Mouse (Mus musculus): ENCODE results near the gene Slc26a10. TPM values are rescaled to one million over a fixed set of nuclear protein-coding genes. Genes with fewer than 3 reads are reported as not detected.
A peak's percentile ranks its signal among the peaks of the same experiment; 100 is the strongest.

Slc26a10 gene
- polyA plus RNA-seq, 1 experiment from 2014 or later = 0.91 TPM

GRCm38 (mm10) chr10:127188465-127189115 is 8.1 kb upstream of the Slc26a10 start:
- no peaks in the 10 kb centered on the region for H3K27me3 ChIP-seq
- WGBS = under 1% methylated on average over 34 of the region's 46 CpGs
- peak overlapping the region; percentile 77 for H3K27ac ChIP-seq (replicated peaks)
- H3K4me1 ChIP-seq (replicated peaks) = peaks cover 52% of the 10 kb centered on the region
- H3K9me3 ChIP-seq = no peaks in the 10 kb centered on the region
- H3K36me3 ChIP-seq = peaks cover 21% of the 10 kb centered on the region
- H3K4me2 ChIP-seq = peak overlapping the region; percentile 98
- H3K4me3 ChIP-seq = peak overlapping the region; percentile 77
- peak overlapping the region; percentile 84 for H3K9ac ChIP-seq
- peak; percentile 86 for ATAC-seq (ENCODE audit: low FRiP score, low read depth)

- H3K27ac ChIP-seq (replicated peaks) = peak overlapping the region; percentile 77
- ATAC-seq (ENCODE audit: low FRiP score, low read depth) = no peak
- WGBS = 2% methylated on average over 17 of the region's 21 CpGs
These were observed 7.6 kb upstream of the Slc26a10 start for GRCm38 (mm10) chr10:127188079-127188453.

GRCm38 (mm10) chr10:127187371-127188078 is 7.1 kb upstream of the Slc26a10 start:
- Histone ChIP-seq H3K27me3 (no peaks in the 10 kb centered on the region), H3K4me1 (replicated peaks) (peaks cover 51% of the 10 kb centered on the region), H3K4me3 (peak overlapping the region; percentile 77), H3K9ac (peak overlapping the region; percentile 84), H3K9me3 (no peaks in the 10 kb centered on the region), H3K36me3 (peaks cover 17% of the 10 kb centered on the region), H3K27ac (replicated peaks) (peak overlapping the region; percentile 77), H3K4me2 (peak overlapping the region; percentile 98)
- WGBS = 36% methylated on average over 10 of the region's 10 CpGs
- ATAC-seq (ENCODE audit: low FRiP score, low read depth) = no peak

More at GRCm38 (mm10) chr10:127188079-127188453, 7.6 kb upstream of the Slc26a10 start:
- Histone ChIP-seq H3K4me3 (peak overlapping the region; percentile 77), H3K4me1 (replicated peaks) (peaks cover 51% of the 10 kb centered on the region), H3K36me3 (peaks cover 21% of the 10 kb centered on the region), H3K27me3 (no peaks in the 10 kb centered on the region), H3K4me2 (peak overlapping the region; percentile 98), H3K9me3 (no peaks in the 10 kb centered on the region), H3K9ac (peak overlapping the region; percentile 84)

GRCm38 (mm10) chr10:127186451-127186850 is 6.0 kb upstream of the Slc26a10 start:
- no peaks in the 10 kb centered on the region for H3K9me3 ChIP-seq
- H3K4me3 ChIP-seq = no peak overlapping the region
- peaks cover 9% of the 10 kb centered on the region; the same call in 1 of the 2 replicates for H3K36me3 ChIP-seq
- H3K4me2 ChIP-seq = no peak overlapping the region
- WGBS = 78% methylated on average over 1 of the region's 1 CpGs
- H3K4me1 ChIP-seq (replicated peaks) = peaks cover 51% of the 10 kb centered on the region
- no peak overlapping the region for H3K9ac ChIP-seq
- H3K27me3 ChIP-seq = no peaks in the 10 kb centered on the region
- no peak for ATAC-seq (ENCODE audit: low FRiP score, low read depth)
- no peak overlapping the region for H3K27ac ChIP-seq (replicated peaks)

- Histone ChIP-seq H3K9me3 (no peaks in the 10 kb centered on the region), H3K9ac (no peak overlapping the region), H3K4me3 (no peak overlapping the region), H3K27ac (replicated peaks) (no peak overlapping the region), H3K36me3 (0 out of 2 replicates have a peak, but pooled peaks cover under 1% of the 10 kb centered on the region), H3K4me1 (replicated peaks) (peaks cover 44% of the 10 kb centered on the region), H3K4me2 (no peak overlapping the region), H3K27me3 (peaks cover 9% of the 10 kb centered on the region)
- 87% methylated on average over 15 of the region's 15 CpGs for WGBS
- ATAC-seq (ENCODE audit: low FRiP score, low read depth) = no peak
These were observed 5.1 kb upstream of the Slc26a10 start for GRCm38 (mm10) chr10:127185506-127185905.

GRCm38 (mm10) chr10:127185101-127185500 is 4.7 kb upstream of the Slc26a10 start:
- H3K9me3 ChIP-seq = no peaks in the 10 kb centered on the region
- 72% methylated on average over 9 of the region's 9 CpGs for WGBS
- no peak overlapping the region for H3K27ac ChIP-seq (replicated peaks)
- no peak overlapping the region for H3K4me2 ChIP-seq
- H3K36me3 ChIP-seq = no peaks in the 10 kb centered on the region
- peaks cover 44% of the 10 kb centered on the region for H3K4me1 ChIP-seq (replicated peaks)
- ATAC-seq (ENCODE audit: low FRiP score, low read depth) = no peak
- H3K27me3 ChIP-seq = peaks cover 12% of the 10 kb centered on the region
- H3K9ac ChIP-seq = no peak overlapping the region
- H3K4me3 ChIP-seq = no peak overlapping the region

- H3K4me1 ChIP-seq (replicated peaks) = peaks cover 35% of the 10 kb centered on the region
- no peak overlapping the region for H3K9ac ChIP-seq
- H3K9me3 ChIP-seq = no peaks in the 10 kb centered on the region
- H3K36me3 ChIP-seq = no peaks in the 10 kb centered on the region
- no peak for ATAC-seq (ENCODE audit: low FRiP score, low read depth)
- H3K27ac ChIP-seq (replicated peaks) = no peak overlapping the region
- peak overlapping the region; percentile 26 for H3K4me2 ChIP-seq
- no peak overlapping the region for H3K4me3 ChIP-seq
- WGBS = 20% methylated on average over 20 of the region's 20 CpGs
- peaks cover 23% of the 10 kb centered on the region for H3K27me3 ChIP-seq
These were observed 3.3 kb upstream of the Slc26a10 start for GRCm38 (mm10) chr10:127183759-127184158.

GRCm38 (mm10) chr10:127182624-127183023 is 2.2 kb upstream of the Slc26a10 start:
- H3K4me1 ChIP-seq (replicated peaks) = peaks cover 38% of the 10 kb centered on the region
- no peak for ATAC-seq (ENCODE audit: low FRiP score, low read depth)
- H3K36me3 ChIP-seq = no peaks in the 10 kb centered on the region
- no peak overlapping the region for H3K9ac ChIP-seq
- peaks cover 32% of the 10 kb centered on the region for H3K27me3 ChIP-seq
- H3K4me2 ChIP-seq = no peak overlapping the region
- H3K27ac ChIP-seq (replicated peaks) = no peak overlapping the region
- WGBS = 83% methylated on average over 4 of the region's 4 CpGs
- H3K4me3 ChIP-seq = no peak overlapping the region
- H3K9me3 ChIP-seq = no peaks in the 10 kb centered on the region

GRCm38 (mm10) chr10:127181566-127181965 is 1.1 kb upstream of the Slc26a10 start:
- 60% methylated on average over 6 of the region's 6 CpGs for WGBS

GRCm38 (mm10) chr10:127180695-127181047 is 226 bp upstream of the Slc26a10 start:
- H3K27ac ChIP-seq (replicated peaks) = no peak overlapping the region
- H3K9ac ChIP-seq = no peak overlapping the region
- H3K36me3 ChIP-seq = no peaks in the 10 kb centered on the region
- H3K4me1 ChIP-seq (replicated peaks) = peaks cover 38% of the 10 kb centered on the region
- H3K9me3 ChIP-seq = no peaks in the 10 kb centered on the region
- no peak overlapping the region for H3K4me3 ChIP-seq
- 25% methylated on average over 3 of the region's 3 CpGs for whole genome bisulfite sequencing
- H3K27me3 ChIP-seq = peaks cover 47% of the 10 kb centered on the region
- ATAC-seq (ENCODE audit: low FRiP score, low read depth) = no peak
- peak overlapping the region; percentile 47; the same call in 1 of the 2 replicates for H3K4me2 ChIP-seq

More at GRCm38 (mm10) chr10:127181566-127181965, 1.1 kb upstream of the Slc26a10 start:
- Histone ChIP-seq H3K4me1 (replicated peaks) (peaks cover 38% of the 10 kb centered on the region), H3K27me3 (peaks cover 41% of the 10 kb centered on the region), H3K36me3 (no peaks in the 10 kb centered on the region), H3K27ac (replicated peaks) (no peak overlapping the region), H3K9me3 (no peaks in the 10 kb centered on the region), H3K4me3 (no peak overlapping the region), H3K4me2 (no peak overlapping the region), H3K9ac (no peak overlapping the region)
- no peak for ATAC-seq (ENCODE audit: low FRiP score, low read depth)

- ATAC-seq (ENCODE audit: low FRiP score, low read depth) = no peak
- Histone ChIP-seq H3K9ac (no peak overlapping the region), H3K27me3 (peaks cover 47% of the 10 kb centered on the region), H3K4me2 (peak overlapping the region; percentile 55), H3K9me3 (no peaks in the 10 kb centered on the region), H3K36me3 (no peaks in the 10 kb centered on the region), H3K27ac (replicated peaks) (no peak overlapping the region), H3K4me3 (peak overlapping the region; percentile 29), H3K4me1 (replicated peaks) (peaks cover 29% of the 10 kb centered on the region)
- whole genome bisulfite sequencing = 4% methylated on average over 41 of the region's 41 CpGs
These were observed 2.0 kb downstream of the Slc26a10 start for GRCm38 (mm10) chr10:127178286-127179027.

- 2% methylated on average over 23 of the region's 23 CpGs for WGBS
- peaks cover 27% of the 10 kb centered on the region for H3K4me1 ChIP-seq (replicated peaks)
- H3K27me3 ChIP-seq = peaks cover 47% of the 10 kb centered on the region
- H3K36me3 ChIP-seq = no peaks in the 10 kb centered on the region
- peak; percentile 49 for ATAC-seq (ENCODE audit: low FRiP score, low read depth)
- no peak overlapping the region for H3K27ac ChIP-seq (replicated peaks)
- H3K9me3 ChIP-seq = no peaks in the 10 kb centered on the region
- H3K4me2 ChIP-seq = peak overlapping the region; percentile 55
- H3K9ac ChIP-seq = no peak overlapping the region
- peak overlapping the region; percentile 29 for H3K4me3 ChIP-seq
These were observed 2.7 kb downstream of the Slc26a10 start for GRCm38 (mm10) chr10:127177719-127178118.
